Mouse (Mus musculus): ENCODE data around the gene Chaf1a. TPM values are rescaled to one million over a fixed set of nuclear protein-coding genes. Genes with fewer than 3 reads are reported as not detected.

Gene Chaf1a
- total RNA-seq, 2 experiments from 2014 or later = 2.7 to 3.3 TPM

DNA sequence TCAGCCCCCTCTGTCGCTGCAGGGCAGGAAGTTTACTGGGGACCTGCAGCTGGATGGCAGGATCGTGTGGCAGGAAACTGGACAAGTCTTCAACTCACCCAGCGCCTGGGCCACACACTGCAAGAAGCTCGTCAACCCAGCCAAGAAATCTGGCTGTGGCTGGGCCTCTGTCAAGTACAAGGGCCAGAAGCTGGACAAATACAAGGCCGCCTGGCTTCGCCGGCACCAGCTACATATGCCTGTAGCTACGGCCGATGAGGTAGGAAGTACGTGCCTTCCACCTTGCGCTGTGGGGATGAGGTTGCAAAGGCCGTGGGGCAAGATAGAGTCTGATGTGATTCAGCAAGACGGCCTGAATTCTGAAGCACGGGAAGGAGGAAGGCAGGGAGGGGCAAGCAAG lies 30.0 kb upstream of the Chaf1a start:
- TF ChIP-seq CTCF (conservative IDR thresholded peaks at IDR 0.05) = no peak
- peak overlapping the region; percentile 97 for H3K4me3 ChIP-seq
- no peak for DNase-seq (ENCODE audit: low spot score in 2 of 2)
- H3K27ac ChIP-seq = peak overlapping the region; percentile 95

DNA sequence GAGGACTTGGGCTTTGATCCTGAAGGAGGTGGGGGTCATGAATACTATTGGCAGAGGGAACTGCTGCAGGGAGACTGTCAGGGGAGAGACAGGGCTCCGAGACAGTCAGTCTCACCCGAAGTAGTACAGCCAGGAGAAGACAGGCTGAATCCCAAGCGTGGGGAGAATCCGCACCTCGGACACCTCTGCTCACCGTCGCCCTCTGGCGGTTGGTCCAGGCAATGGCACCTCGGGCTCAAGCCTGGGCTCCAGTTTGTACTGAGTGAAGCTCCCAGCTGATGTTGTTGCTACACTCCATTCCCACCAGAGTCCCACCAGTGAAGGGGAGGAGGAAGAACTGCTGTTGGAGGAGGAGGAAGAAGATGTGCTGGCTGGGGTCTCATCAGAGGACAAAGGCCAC lies 29.6 kb upstream of the Chaf1a start:
- Histone ChIP-seq H3K27ac (peak overlapping the region; percentile 95), H3K4me3 (peak overlapping the region; percentile 97)
- peak; percentile 99 for TF ChIP-seq CTCF (conservative IDR thresholded peaks at IDR 0.05)
- DNase-seq (ENCODE audit: low spot score in 2 of 2) = peak in 1 of 2 experiments; percentile 88

DNA sequence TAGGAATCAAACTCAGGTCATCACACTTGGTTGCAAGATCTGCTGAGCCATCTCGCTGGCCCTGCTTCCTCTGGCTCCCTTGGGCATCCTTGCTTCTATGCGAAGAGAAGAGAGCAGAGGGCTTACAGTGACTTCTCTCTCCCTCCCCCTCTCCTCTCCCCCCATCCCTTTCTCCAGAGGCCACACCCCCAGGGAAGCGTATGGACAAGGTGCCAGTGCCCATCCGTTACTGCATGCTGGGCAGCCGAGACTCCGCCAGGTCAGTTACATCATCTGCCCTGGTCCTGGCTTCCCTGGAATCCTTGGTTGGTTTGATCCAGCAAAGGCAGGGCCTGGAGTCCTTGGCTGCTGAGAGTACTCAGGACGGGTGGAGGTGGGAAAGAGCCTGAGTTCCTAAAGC lies 28.8 kb upstream of the Chaf1a start:
- no peak overlapping the region for H3K27ac ChIP-seq
- no peak for TF ChIP-seq CTCF (conservative IDR thresholded peaks at IDR 0.05)
- no peak overlapping the region; the same call in 1 of the 2 replicates for H3K4me3 ChIP-seq
- DNase-seq (ENCODE audit: low spot score in 2 of 2) = no peak

DNA sequence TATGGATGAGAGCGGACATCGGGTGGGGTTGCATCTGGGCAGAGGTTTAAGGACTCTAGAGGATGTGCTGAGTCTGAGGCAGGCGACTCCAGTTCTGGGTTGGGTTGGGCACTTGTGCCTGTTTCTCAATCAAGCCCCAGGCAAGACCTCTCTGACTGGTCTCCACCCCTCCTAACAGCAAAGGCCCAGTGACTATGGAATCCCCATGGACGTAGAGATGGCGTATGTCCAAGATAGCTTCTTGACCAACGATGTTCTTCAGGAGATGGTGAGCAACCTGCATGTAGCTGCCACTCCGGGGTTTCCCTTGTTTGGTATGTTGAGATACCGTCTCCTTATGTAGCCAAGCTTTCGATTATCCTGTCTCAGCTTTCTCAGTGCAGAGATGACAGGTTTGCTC lies 24.9 kb upstream of the Chaf1a start:
- TF ChIP-seq CTCF (conservative IDR thresholded peaks at IDR 0.05) = no peak
- no peak for DNase-seq (ENCODE audit: low spot score in 2 of 2)
- H3K27ac ChIP-seq = peak overlapping the region; percentile 3; the same call in 1 of the 2 replicates
- no peak overlapping the region for H3K4me3 ChIP-seq

DNA sequence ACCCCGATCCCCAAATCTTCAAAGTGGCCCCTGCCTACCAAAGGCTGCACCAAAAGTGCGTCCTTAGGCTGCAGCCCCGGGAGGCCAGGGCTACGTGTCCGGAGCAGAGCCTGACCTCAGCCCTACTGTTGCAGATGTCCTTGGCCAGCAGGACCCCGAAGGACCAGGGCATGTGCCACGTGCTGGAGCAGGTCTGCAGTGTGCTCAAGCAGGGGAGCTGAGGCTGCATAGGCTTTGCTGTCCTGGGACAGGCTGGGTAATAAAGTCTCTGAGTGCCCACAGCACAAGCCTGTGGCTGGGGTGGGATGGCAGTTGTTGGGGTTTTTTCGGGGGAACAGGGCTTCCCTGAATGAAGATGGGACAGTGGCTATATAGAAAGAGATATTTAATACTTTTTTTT lies 23.9 kb upstream of the Chaf1a start:
- Histone ChIP-seq H3K27ac (no peak overlapping the region), H3K4me3 (no peak overlapping the region)
- DNase-seq (ENCODE audit: low spot score in 2 of 2) = no peak
- no peak for TF ChIP-seq CTCF (conservative IDR thresholded peaks at IDR 0.05)

DNA sequence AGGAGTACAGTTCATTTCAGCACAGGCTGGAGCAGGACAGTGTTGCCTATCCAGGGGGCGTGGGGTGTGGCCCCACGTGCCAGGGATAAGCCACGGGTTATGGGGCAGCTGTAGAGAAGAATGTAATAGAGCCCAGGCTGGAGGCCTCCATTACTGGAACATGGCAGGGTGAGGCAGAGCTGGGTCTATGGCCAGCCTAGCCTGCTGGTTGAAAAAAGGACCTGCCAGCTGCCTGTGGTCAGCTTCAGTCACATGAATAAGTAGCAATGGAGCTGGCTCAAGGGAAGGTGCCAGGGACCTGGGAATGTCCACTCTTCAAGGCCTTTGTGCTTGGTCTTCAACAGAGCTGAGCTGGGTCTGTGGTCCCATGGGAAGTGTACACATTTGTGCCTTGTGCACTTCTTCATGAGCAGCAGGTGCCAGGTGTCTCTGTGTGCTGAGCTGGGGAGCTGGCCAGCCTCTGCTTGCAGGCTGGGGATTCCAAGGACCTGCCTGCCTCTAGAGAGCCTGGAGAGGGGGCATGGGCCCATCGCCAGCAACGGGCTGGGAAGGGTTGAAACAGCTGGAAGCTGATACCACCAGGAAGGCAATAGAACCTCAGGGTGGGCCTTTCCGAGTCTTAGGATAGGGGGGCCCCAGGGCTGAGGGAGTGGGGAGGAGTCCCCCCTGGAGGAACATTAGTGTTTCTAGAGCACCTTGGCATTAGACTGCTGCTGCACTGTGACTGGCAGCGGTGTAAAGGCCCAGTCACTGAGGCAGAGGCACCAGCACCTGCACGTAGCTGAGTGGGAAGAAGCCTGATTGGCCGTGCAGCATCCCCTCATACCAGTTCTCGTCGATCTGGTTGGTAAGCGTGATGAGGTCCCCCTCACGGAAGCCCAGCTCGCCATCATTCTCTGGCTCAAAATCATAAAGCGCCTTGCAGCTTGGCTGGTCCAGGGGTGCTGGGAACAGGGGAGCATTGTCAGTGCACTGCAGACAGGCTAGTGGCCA lies 23.1 kb upstream of the Chaf1a start:
- Histone ChIP-seq H3K4me3 (no peak overlapping the region), H3K27ac (peak overlapping the region; percentile 94; the same call in 1 of the 2 replicates)
- no peak for TF ChIP-seq CTCF (conservative IDR thresholded peaks at IDR 0.05)
- DNase-seq (ENCODE audit: low spot score in 2 of 2) = no peak

DNA sequence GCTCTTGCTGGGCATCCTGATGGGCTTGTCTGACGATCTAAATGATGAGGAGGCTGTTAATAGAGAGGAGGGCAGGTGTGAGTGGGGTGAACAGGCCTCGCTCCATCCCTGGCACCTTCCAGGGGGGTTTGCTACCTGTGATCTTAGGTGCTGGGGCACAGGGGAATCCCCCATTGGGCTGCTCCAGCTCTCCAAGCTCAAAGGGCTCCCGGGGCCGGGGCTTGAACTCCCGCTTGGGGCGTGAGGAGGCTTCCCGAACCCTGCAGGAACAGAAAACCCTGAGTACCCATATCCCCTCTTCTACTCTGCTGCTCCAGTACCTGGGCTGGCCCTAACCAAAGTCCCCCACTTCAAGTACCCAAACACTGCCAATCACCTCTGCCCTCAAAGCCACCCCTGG lies 22.4 kb upstream of the Chaf1a start:
- Histone ChIP-seq H3K4me3 (no peak overlapping the region), H3K27ac (peak overlapping the region; percentile 94)
- TF ChIP-seq CTCF (conservative IDR thresholded peaks at IDR 0.05) = no peak
- no peak for DNase-seq (ENCODE audit: low spot score in 2 of 2)

DNA sequence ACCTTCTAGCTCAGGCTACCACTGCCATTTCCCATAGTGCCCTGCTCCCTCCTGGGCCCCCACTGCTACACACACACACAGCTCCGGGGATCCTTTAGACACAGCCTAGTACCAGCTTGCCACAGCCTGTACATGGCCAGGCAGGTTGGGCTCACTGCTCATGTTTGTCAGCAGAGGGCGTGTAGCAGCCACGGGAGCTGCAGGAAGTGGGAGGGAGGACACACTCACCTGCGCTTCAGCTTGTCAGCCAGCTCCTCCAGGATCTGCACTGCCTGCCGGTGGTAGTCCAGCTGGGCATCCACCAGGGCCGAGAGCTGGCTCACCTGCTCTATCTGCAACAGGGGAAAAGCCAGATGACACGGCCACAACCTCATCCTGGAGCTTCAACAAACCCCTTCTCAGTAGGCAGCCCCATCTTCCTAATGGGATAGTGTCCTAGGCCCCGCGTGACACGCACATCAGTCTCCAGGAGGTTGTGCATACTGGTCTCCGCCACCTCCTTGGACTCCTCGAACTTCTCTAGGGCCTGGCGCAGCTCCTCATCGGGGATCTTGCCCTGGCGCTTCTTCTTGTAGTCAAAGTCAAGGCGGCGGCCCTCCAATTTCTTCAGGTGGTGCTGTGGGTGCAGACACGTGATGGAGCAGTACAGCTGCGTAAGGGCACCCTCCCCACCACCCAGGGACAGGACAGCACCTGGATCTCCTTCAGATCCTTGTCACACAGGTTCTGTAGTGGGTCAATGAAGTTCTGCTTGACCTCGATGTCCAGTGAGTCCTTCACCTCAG lies 21.7 kb upstream of the Chaf1a start:
- Histone ChIP-seq H3K4me3 (no peak overlapping the region), H3K27ac (peak overlapping the region; percentile 94)
- DNase-seq (ENCODE audit: low spot score in 2 of 2) = peak in 1 of 2 experiments; percentile 66
- TF ChIP-seq CTCF (conservative IDR thresholded peaks at IDR 0.05) = peak; percentile 76

DNA sequence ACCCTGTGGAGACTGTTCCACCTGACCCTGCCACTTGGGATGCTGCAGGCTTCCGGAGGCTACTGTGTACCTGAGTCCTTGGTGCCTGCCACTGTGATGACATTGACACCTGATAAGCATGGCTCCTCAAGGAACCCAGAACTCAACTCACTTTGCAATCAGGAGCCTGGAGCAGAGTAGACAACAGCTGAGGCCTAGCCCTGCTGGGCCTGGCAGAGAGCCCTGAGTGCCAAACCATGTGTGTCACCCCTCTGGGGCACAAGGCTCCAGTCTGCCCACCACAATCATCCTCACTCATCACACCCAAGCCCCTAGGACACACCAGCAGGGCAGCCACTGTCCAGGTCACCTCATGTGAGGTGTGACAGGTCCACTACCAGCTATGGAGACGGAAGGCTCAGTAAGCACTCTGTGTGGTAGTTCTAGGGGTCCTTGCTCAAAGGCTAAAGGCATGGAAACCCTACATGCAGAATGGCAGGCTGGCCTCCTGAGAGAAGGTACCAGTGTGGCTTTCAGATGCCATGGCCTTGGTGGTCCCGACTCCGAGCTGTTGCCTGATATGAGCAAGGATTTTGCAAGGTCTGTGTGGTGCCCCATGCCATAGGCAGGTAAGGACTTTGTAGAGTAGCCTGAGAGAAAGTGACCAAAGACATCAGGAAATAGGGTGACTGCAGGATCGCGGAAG lies 19.7 kb upstream of the Chaf1a start:
- TF ChIP-seq CTCF (conservative IDR thresholded peaks at IDR 0.05) = no peak
- H3K27ac ChIP-seq = peak overlapping the region; percentile 94
- DNase-seq (ENCODE audit: low spot score in 2 of 2) = no peak

DNA sequence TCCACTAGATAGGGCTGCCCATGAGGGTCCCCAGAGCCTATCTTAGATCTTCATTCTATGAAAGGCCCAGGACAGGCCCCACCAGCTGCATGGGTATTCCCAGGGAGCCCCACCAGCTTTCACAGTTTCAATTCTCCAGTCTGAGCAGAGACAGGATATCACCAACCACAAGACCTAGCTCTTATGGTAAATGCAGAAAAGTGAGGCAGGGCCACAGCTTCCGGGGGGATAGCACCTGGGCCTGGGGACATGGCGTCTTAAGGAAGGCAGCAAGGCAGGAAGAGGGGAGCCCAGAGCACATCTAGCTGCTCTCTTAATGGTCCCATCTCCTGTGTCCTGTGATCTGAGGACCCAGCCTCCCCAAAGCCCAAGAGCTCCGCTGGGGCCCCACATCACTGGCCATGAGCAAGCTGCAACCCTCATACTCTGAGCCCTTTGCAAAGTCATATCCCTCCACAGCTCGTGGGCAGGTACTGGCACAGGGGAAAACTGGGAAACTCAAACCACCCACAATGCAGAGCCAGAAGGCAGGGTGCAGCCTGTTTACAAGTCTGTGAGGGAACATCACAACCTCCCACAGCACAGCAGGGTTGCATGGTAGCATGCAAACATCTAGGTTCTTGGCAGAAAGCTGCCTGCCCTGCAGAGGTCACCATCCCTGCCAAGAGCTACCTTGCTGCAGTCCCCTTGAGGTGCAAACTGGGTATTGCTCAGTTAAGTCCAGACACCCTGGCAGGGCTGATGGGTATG lies 18.9 kb upstream of the Chaf1a start:
- H3K4me3 ChIP-seq = no peak overlapping the region
- peak; percentile 32 for TF ChIP-seq CTCF (conservative IDR thresholded peaks at IDR 0.05)
- peak overlapping the region; percentile 94 for H3K27ac ChIP-seq
- peak; percentile 75 to 86 for DNase-seq (ENCODE audit: low spot score in 2 of 2)

More for the DNA sequence above, 19.7 kb upstream of the Chaf1a start:
- no peak overlapping the region for H3K4me3 ChIP-seq

DNA sequence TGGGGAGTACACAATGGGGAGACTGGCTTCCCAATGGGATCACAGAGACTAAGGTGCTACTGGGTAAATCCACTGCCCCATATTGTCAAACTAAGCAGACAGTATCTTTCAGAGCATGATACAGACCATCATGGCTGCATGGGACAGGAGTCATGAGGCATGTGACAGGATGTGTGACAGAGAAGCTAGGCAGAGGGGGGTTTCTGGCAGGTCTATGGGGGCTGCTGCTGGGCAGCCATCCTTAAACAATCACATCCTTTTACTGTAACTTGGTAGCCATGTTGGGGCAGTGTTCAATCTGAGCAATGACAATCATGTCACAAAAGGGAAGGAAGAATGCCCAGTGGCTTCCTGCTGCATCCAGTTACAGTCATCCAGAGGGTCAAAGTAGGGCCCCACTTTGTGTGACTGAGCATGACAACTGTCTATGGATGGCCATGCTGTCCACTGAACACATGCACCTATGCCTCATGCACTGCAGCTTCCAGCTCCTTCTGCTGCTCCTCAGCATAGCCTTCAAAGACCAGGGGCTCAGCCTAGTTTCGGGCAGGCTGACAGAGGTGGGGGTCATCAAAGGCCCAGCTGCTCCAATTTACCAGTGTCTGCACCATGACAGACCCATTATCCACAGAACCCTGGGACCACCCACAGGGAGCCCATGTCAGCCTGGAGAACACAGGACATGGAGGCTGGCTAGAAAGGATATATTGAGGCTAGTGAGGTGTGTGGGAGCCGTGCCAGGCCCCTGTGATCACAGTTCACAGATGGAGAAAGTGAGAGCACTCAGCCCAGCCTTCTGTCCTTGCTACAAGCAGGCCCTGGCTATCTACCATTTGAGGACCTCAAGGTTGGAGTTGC lies 17.9 kb upstream of the Chaf1a start:
- no peak for DNase-seq (ENCODE audit: low spot score in 2 of 2)
- H3K4me3 ChIP-seq = no peak overlapping the region
- no peak for TF ChIP-seq CTCF (conservative IDR thresholded peaks at IDR 0.05)
- H3K27ac ChIP-seq = peak overlapping the region; percentile 94

All from layer of hippocampus, adult 2 months (tissue).